Mouse (Mus musculus): ENCODE data around the gene 1600014C23Rik.

- no peak for TF ChIP-seq POLR2A (IDR thresholded peaks at IDR 0.05; ENCODE audit: borderline replicate concordance, control insufficient read depth, low read depth, low read length)
- no peak for TF ChIP-seq CTCF (IDR thresholded peaks at IDR 0.05; ENCODE audit: control insufficient read depth, insufficient read depth, low read length)
Measured at GRCm38 (mm10) chr17:45702254-45702653, 31.4 kb downstream of the 1600014C23Rik start.

All from bone marrow, adult 2 months (tissue).